Mouse (Mus musculus): ENCODE results near the gene C1rl.

DNA sequence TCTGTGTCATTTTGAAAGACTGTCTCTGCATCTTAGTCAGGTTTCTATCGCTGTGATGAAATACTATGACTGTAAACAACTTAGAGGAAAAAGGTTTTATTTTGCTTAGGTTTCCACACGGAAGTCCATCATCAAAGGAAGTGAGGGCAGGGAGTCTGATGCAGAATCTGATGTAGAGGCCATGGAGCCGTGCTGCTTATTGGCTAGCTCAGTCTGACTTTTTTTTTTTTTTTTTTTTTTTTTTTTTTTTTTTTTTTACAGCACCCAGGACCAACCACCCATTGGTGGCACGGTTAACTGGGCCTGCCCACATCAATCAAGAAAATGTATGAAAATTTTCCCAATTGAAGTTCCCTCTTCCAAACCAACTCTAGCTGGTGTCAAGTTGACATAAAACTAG, 4.0 kb upstream of the C1rl start:
- no peak for TF ChIP-seq CTCF (IDR thresholded peaks at IDR 0.05; ENCODE audit: low read depth)
- no peak for TF ChIP-seq EP300 (optimal IDR thresholded peaks at IDR 0.05)
